Mouse (Mus musculus) embryonic fibroblast, embryonic 13.5 days (primary cell): Measurements from ENCODE around the gene Cox11.

Source experiments
- CTCF ChIP-seq: IDR thresholded peaks from 2 replicates; pipeline ENCODE4 v1.5.1; 2011; ENCODE audit warnings: mild to moderate bottlenecking, control low read depth, low read length, moderate library complexity, borderline replicate concordance; ENCODE audit not compliant: insufficient read depth
- POLR2A ChIP-seq: IDR thresholded peaks from 2 replicates; pipeline ENCODE4 v1.6.1; 2011; ENCODE audit warnings: low read depth, mild to moderate bottlenecking, control low read depth, low read length, moderate library complexity

DNA sequence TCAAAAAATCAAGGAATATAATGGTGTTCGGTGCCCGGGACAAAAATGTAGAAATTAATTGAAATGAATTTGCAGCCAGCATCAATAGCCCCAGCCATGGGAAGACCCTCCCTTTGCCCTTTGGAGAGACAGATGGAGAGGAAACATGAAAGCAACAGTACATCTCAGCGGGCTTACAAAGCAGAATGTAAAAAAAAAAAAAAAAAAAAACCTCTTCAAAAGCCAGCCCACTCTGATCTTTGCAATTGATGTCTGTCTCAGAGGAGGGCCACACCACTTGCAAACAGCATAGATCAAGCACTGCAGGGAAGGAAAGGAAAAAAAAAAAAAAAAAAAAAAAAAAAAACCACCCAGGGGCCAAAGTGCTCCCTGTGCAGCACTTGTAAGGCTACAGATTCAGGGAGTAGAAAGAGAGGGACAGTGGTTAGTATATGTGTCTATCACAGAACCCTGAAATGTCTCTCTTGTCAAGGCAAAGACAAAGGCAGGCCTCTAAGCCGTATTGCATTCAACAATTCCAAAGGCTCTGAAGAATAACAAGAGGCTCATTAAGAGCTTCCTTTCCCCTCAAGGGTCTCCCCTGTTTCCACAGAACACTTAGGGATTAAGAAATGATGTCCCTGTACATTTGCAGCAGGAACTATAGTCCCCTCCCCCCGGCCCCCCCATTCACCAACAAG lies 25.8 kb downstream of the Cox11 start:
- TF ChIP-seq POLR2A, result no peak
- TF ChIP-seq CTCF, result no peak
